Mouse (Mus musculus): Measurements from ENCODE around the gene Aplp1. TPM values are rescaled to one million over a fixed set of nuclear protein-coding genes. Genes with fewer than 3 reads are reported as not detected.

Gene Aplp1
- polyA plus RNA-seq, 1 experiment from 2014 or later = 752 TPM

GRCm38 (mm10) chr7:30421175-30421889, 24.0 kb downstream of the Aplp1 start, which contains the start of gene Nfkbid:
TSS of gene Nfkbid (plus strand) at chr7:30421732.
- Histone ChIP-seq H3K4me2 (ENCODE audit: low read length) (peak within 1 kb of the TSS; percentile 99), H3K9ac (ENCODE audit: low read depth, low read length) (peak within 1 kb of the TSS; percentile 77), H3K4me3 (ENCODE audit: low read length) (peak within 1 kb of the TSS; percentile 67), H3K27me3 (replicated peaks; ENCODE audit: control insufficient read depth, insufficient read depth, low read length) (no peaks in the 10 kb centered on the region), H3K36me3 (ENCODE audit: control insufficient read depth, insufficient read depth, low read length) (peaks cover 6% of the 10 kb centered on the region; the same call in 1 of the 2 replicates), H3K9me3 (ENCODE audit: control insufficient read depth, low read length) (no peaks in the 10 kb centered on the region), H3K27ac (ENCODE audit: low read depth, low read length) (peak within 1 kb of the TSS; percentile 62), H3K4me1 (ENCODE audit: control insufficient read depth, insufficient read depth, low read depth, low read length) (peaks cover 11% of the 10 kb centered on the region)
- 10% methylated on average over 31 of the region's 31 CpGs for WGBS
- 0 out of 2 replicates have a peak, but pooled peaks have one; percentile 13 for ATAC-seq

- no peak overlapping the region for H3K4me2 ChIP-seq (ENCODE audit: low read length)
- no peaks in the 10 kb centered on the region for H3K9me3 ChIP-seq (ENCODE audit: control insufficient read depth, low read length)
- no peak overlapping the region for H3K4me3 ChIP-seq (ENCODE audit: low read length)
- no peak overlapping the region for H3K9ac ChIP-seq (ENCODE audit: low read depth, low read length)
- H3K36me3 ChIP-seq (ENCODE audit: control insufficient read depth, insufficient read depth, low read length) = peaks cover 1% of the 10 kb centered on the region; the same call in 1 of the 2 replicates
- no peak for ATAC-seq
- H3K27me3 ChIP-seq (replicated peaks; ENCODE audit: control insufficient read depth, insufficient read depth, low read length) = no peaks in the 10 kb centered on the region
- H3K27ac ChIP-seq (ENCODE audit: low read depth, low read length) = no peak overlapping the region
- peaks cover 11% of the 10 kb centered on the region for H3K4me1 ChIP-seq (ENCODE audit: control insufficient read depth, insufficient read depth, low read depth, low read length)
- 93% methylated on average over 3 of the region's 3 CpGs for WGBS
Measured at GRCm38 (mm10) chr7:30420673-30421072, 24.7 kb downstream of the Aplp1 start.

GRCm38 (mm10) chr7:30419561-30420499, 25.5 kb downstream of the Aplp1 start, which contains the start of gene Hcst:
TSS of gene Hcst (minus strand) at chr7:30419854.
- Histone ChIP-seq H3K9ac (ENCODE audit: low read depth, low read length) (no peak within 1 kb of the TSS), H3K27ac (ENCODE audit: low read depth, low read length) (no peak within 1 kb of the TSS), H3K4me1 (ENCODE audit: control insufficient read depth, insufficient read depth, low read depth, low read length) (peaks cover 11% of the 10 kb centered on the region), H3K4me3 (ENCODE audit: low read length) (no peak within 1 kb of the TSS), H3K36me3 (ENCODE audit: control insufficient read depth, insufficient read depth, low read length) (no peaks in the 10 kb centered on the region), H3K4me2 (ENCODE audit: low read length) (no peak within 1 kb of the TSS), H3K9me3 (ENCODE audit: control insufficient read depth, low read length) (no peaks in the 10 kb centered on the region), H3K27me3 (replicated peaks; ENCODE audit: control insufficient read depth, insufficient read depth, low read length) (no peaks in the 10 kb centered on the region)
- ATAC-seq = no peak
- WGBS = 79% methylated on average over 10 of the region's 10 CpGs

- no peak overlapping the region for H3K4me2 ChIP-seq (ENCODE audit: low read length)
- H3K9ac ChIP-seq (ENCODE audit: low read depth, low read length) = no peak overlapping the region
- no peaks in the 10 kb centered on the region for H3K27me3 ChIP-seq (replicated peaks; ENCODE audit: control insufficient read depth, insufficient read depth, low read length)
- H3K36me3 ChIP-seq (ENCODE audit: control insufficient read depth, insufficient read depth, low read length) = no peaks in the 10 kb centered on the region
- no peak overlapping the region for H3K4me3 ChIP-seq (ENCODE audit: low read length)
- 75% methylated on average over 9 of the region's 9 CpGs for WGBS
- peaks cover 4% of the 10 kb centered on the region for H3K4me1 ChIP-seq (ENCODE audit: control insufficient read depth, insufficient read depth, low read depth, low read length)
- no peak overlapping the region for H3K27ac ChIP-seq (ENCODE audit: low read depth, low read length)
- H3K9me3 ChIP-seq (ENCODE audit: control insufficient read depth, low read length) = no peaks in the 10 kb centered on the region
- no peak for ATAC-seq
Measured at GRCm38 (mm10) chr7:30417856-30418255, 27.5 kb downstream of the Aplp1 start.

- no peak for ATAC-seq
- WGBS = 77% methylated on average over 5 of the region's 5 CpGs
- no peaks in the 10 kb centered on the region for H3K27me3 ChIP-seq (replicated peaks; ENCODE audit: control insufficient read depth, insufficient read depth, low read length)
Measured at GRCm38 (mm10) chr7:30413596-30413995, 31.7 kb downstream of the Aplp1 start, which contains the start of gene Tyrobp. TSS of gene Tyrobp (plus strand) at chr7:30413760.

GRCm38 (mm10) chr7:30412735-30413147, 32.6 kb downstream of the Aplp1 start:
- 60% methylated on average over 4 of the region's 4 CpGs for WGBS
- no peaks in the 10 kb centered on the region for H3K36me3 ChIP-seq (ENCODE audit: control insufficient read depth, insufficient read depth, low read length)
- no peaks in the 10 kb centered on the region for H3K9me3 ChIP-seq (ENCODE audit: control insufficient read depth, low read length)
- no peaks in the 10 kb centered on the region for H3K27me3 ChIP-seq (replicated peaks; ENCODE audit: control insufficient read depth, insufficient read depth, low read length)
- H3K27ac ChIP-seq (ENCODE audit: low read depth, low read length) = no peak overlapping the region
- no peak for ATAC-seq
- H3K4me3 ChIP-seq (ENCODE audit: low read length) = no peak overlapping the region
- H3K4me1 ChIP-seq (ENCODE audit: control insufficient read depth, insufficient read depth, low read depth, low read length) = no peaks in the 10 kb centered on the region
- H3K4me2 ChIP-seq (ENCODE audit: low read length) = no peak overlapping the region
- H3K9ac ChIP-seq (ENCODE audit: low read depth, low read length) = no peak overlapping the region

More at GRCm38 (mm10) chr7:30413596-30413995, 31.7 kb downstream of the Aplp1 start, which contains the start of gene Tyrobp:
- no peak within 1 kb of the TSS for H3K4me3 ChIP-seq (ENCODE audit: low read length)
- H3K27ac ChIP-seq (ENCODE audit: low read depth, low read length) = no peak within 1 kb of the TSS
- no peak within 1 kb of the TSS for H3K9ac ChIP-seq (ENCODE audit: low read depth, low read length)
- H3K36me3 ChIP-seq (ENCODE audit: control insufficient read depth, insufficient read depth, low read length) = no peaks in the 10 kb centered on the region
- no peaks in the 10 kb centered on the region for H3K4me1 ChIP-seq (ENCODE audit: control insufficient read depth, insufficient read depth, low read depth, low read length)
- no peaks in the 10 kb centered on the region for H3K9me3 ChIP-seq (ENCODE audit: control insufficient read depth, low read length)
- H3K4me2 ChIP-seq (ENCODE audit: low read length) = no peak within 1 kb of the TSS

GRCm38 (mm10) chr7:30411023-30411422, 34.3 kb downstream of the Aplp1 start:
- WGBS = 82% methylated on average over 3 of the region's 3 CpGs
- no peak overlapping the region for H3K27ac ChIP-seq (ENCODE audit: low read depth, low read length)
- H3K9me3 ChIP-seq (ENCODE audit: control insufficient read depth, low read length) = no peaks in the 10 kb centered on the region
- H3K4me2 ChIP-seq (ENCODE audit: low read length) = no peak overlapping the region
- no peak overlapping the region for H3K4me3 ChIP-seq (ENCODE audit: low read length)
- ATAC-seq = no peak
- no peak overlapping the region for H3K9ac ChIP-seq (ENCODE audit: low read depth, low read length)
- H3K4me1 ChIP-seq (ENCODE audit: control insufficient read depth, insufficient read depth, low read depth, low read length) = no peaks in the 10 kb centered on the region
- H3K36me3 ChIP-seq (ENCODE audit: control insufficient read depth, insufficient read depth, low read length) = no peaks in the 10 kb centered on the region
- H3K27me3 ChIP-seq (replicated peaks; ENCODE audit: control insufficient read depth, insufficient read depth, low read length) = no peaks in the 10 kb centered on the region

- Histone ChIP-seq H3K4me2 (ENCODE audit: low read length) (no peak overlapping the region), H3K9ac (ENCODE audit: low read depth, low read length) (no peak overlapping the region), H3K36me3 (ENCODE audit: control insufficient read depth, insufficient read depth, low read length) (no peaks in the 10 kb centered on the region), H3K4me1 (ENCODE audit: control insufficient read depth, insufficient read depth, low read depth, low read length) (no peaks in the 10 kb centered on the region), H3K9me3 (ENCODE audit: control insufficient read depth, low read length) (no peaks in the 10 kb centered on the region), H3K27ac (ENCODE audit: low read depth, low read length) (no peak overlapping the region), H3K27me3 (replicated peaks; ENCODE audit: control insufficient read depth, insufficient read depth, low read length) (no peaks in the 10 kb centered on the region), H3K4me3 (ENCODE audit: low read length) (no peak overlapping the region)
- WGBS = 85% methylated on average over 2 of the region's 2 CpGs
- no peak for ATAC-seq
Measured at GRCm38 (mm10) chr7:30409789-30410188, 35.5 kb downstream of the Aplp1 start.

GRCm38 (mm10) chr7:30408639-30409038, 36.7 kb downstream of the Aplp1 start:
- 79% methylated on average over 3 of the region's 3 CpGs for WGBS
- no peaks in the 10 kb centered on the region for H3K27me3 ChIP-seq (replicated peaks; ENCODE audit: control insufficient read depth, insufficient read depth, low read length)
- no peak overlapping the region for H3K4me3 ChIP-seq (ENCODE audit: low read length)
- no peak for ATAC-seq
- H3K4me2 ChIP-seq (ENCODE audit: low read length) = no peak overlapping the region
- H3K36me3 ChIP-seq (ENCODE audit: control insufficient read depth, insufficient read depth, low read length) = no peaks in the 10 kb centered on the region
- no peak overlapping the region for H3K9ac ChIP-seq (ENCODE audit: low read depth, low read length)
- no peak overlapping the region for H3K27ac ChIP-seq (ENCODE audit: low read depth, low read length)
- H3K9me3 ChIP-seq (ENCODE audit: control insufficient read depth, low read length) = no peaks in the 10 kb centered on the region
- no peaks in the 10 kb centered on the region for H3K4me1 ChIP-seq (ENCODE audit: control insufficient read depth, insufficient read depth, low read depth, low read length)
